Mouse (Mus musculus) heart, postnatal 36 days (tissue): ENCODE data around the gene AU018091. TPM values are rescaled to one million over a fixed set of nuclear protein-coding genes. Genes with fewer than 3 reads are reported as not detected.
"Not testable (repeated sequence)": the region's sequence is repeated elsewhere in the genome, so short reads cannot be mapped to it uniquely, and the experiment has no call there.

Experiments used
- DNase-seq, 2 experiments: peaks; one replicate each; pipeline ENCODE4 v3.0.0; 2021 to 2022
- intact Hi-C: fragments of 180-260 bp; cut with DNase I; formaldehyde crosslinking; loops from one replicate; pipeline ENCODE4 v1.15.1; 2025
- microRNA-seq, 2 experiments: library from miRNA; unstranded; fragments of <30 nt; microRNA quantifications; one replicate each; pipeline ENCODE4 v1.2.0; 2021; ENCODE audit warnings: borderline number of aligned reads in 2 of 2
- total RNA-seq, 2 experiments: library from RNA; stranded (reverse); gene quantifications; 2 replicates each; pipeline ENCODE4 v1.2.3; 2021

AU018091 gene
- total RNA-seq, 2 experiments from 2014 or later: not detected

- DNase-seq: no peak
- intact Hi-C loops: no loop called here
Observed at GRCm38 (mm10) chr7:3168296-3168695, 707 bp downstream of the AU018091 start.

- intact Hi-C loops: no loop called here
Observed at GRCm38 (mm10) chr7:3166270-3166669, 2.7 kb downstream of the AU018091 start.

GRCm38 (mm10) chr7:3164991-3165390 is 4.0 kb downstream of the AU018091 start:
- no peak for DNase-seq
- intact Hi-C loops: no loop called here

More at GRCm38 (mm10) chr7:3166270-3166669, 2.7 kb downstream of the AU018091 start:
- no peak for DNase-seq

- no peak for DNase-seq
- intact Hi-C loops: no loop called here
Observed at GRCm38 (mm10) chr7:3164381-3164780, 4.6 kb downstream of the AU018091 start.

- intact Hi-C loops: no loop called here
- no peak for DNase-seq
Observed at GRCm38 (mm10) chr7:3150376-3150775, 18.6 kb downstream of the AU018091 start.

GRCm38 (mm10) chr7:3146072-3146471 is 22.9 kb downstream of the AU018091 start:
- no peak for DNase-seq
- intact Hi-C loops: no loop called here

GRCm38 (mm10) chr7:3143329-3143728 is 25.7 kb downstream of the AU018091 start:
- DNase-seq: no peak
- intact Hi-C loops: no loop called here

- no peak for DNase-seq
- intact Hi-C loops: no loop called here
Observed at GRCm38 (mm10) chr7:3135606-3136005, 33.4 kb downstream of the AU018091 start.

GRCm38 (mm10) chr7:3134654-3135053 is 34.3 kb downstream of the AU018091 start:
- intact Hi-C loops: no loop called here

GRCm38 (mm10) chr7:3130342-3130741 is 38.7 kb downstream of the AU018091 start:
- intact Hi-C loops: no loop called here
- no peak for DNase-seq

More at GRCm38 (mm10) chr7:3134654-3135053, 34.3 kb downstream of the AU018091 start:
- DNase-seq: no peak

- DNase-seq, intact Hi-C loops: not testable (repeated sequence)
Observed at GRCm38 (mm10) chr7:3128564-3128963, 40.4 kb downstream of the AU018091 start.

- not testable (repeated sequence) for DNase-seq
Observed at GRCm38 (mm10) chr7:3111193-3111592, 57.8 kb downstream of the AU018091 start.

GRCm38 (mm10) chr7:3106516-3107077 is 62.4 kb downstream of the AU018091 start:
- DNase-seq, intact Hi-C loops: not testable (repeated sequence)

More at GRCm38 (mm10) chr7:3111193-3111592, 57.8 kb downstream of the AU018091 start:
- intact Hi-C loops: not testable (repeated sequence)

Small RNA genes within 50 kb of the gene (microRNA-seq; reads per million reads assigned to microRNA genes)
- gene Mir290a (0 reads per million in 2 experiments), gene Mir290b (0 reads per million in 2 experiments), gene Mir291a (0 reads per million in 2 experiments), gene Mir292 (0 reads per million in 2 experiments), gene Mir292b (0 reads per million in 2 experiments)

Other genes starting within 250 kb of the AU018091 start
- gene Nlrp12, start 80.5 kb upstream of the AU018091 start, total RNA-seq: not detected
- gene Myadm, start 119.9 kb upstream of the AU018091 start, total RNA-seq: 100 to 1,000 TPM; 160 to 162 TPM
- 1 to 10 TPM; 1.8 to 2.5 TPM for gene Prkcg, start 120.0 kb upstream of the AU018091 start, total RNA-seq
- 1 to 10 TPM; 3.7 to 4.7 TPM for gene Cacng7, start 163.8 kb upstream of the AU018091 start, total RNA-seq
- gene Cacng8, start 221.5 kb upstream of the AU018091 start, total RNA-seq: not detected